Mouse (Mus musculus): ENCODE results near the gene Vezt.

DNA sequence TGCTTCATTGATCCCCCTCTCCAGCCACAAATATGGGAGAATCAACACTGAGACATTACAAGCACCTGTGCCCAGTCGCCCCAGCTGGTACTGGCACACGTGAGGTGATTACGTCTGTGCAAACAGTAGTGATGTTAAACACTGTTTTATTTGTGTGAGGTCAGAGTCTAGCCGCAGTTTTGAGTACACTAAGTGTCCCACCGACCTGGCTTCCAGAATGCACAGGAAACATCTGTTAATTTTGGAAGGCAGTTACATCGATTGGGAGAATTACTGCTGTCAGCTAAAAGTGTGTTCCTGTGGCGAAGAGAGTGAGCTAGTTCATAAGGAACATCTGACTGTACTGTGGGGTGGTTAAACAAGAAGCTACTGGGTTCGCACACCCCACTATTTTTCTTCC, 24.6 kb upstream of the Vezt start:
- TF ChIP-seq POLR2A (IDR thresholded peaks at IDR 0.05; ENCODE audit: borderline replicate concordance, low read depth, low read length) (no peak), CTCF (IDR thresholded peaks at IDR 0.05; ENCODE audit: low read depth, low read length) (no peak)
